Mouse (Mus musculus): Measurements from ENCODE around the gene Tpgs1. TPM values are rescaled to one million over a fixed set of nuclear protein-coding genes. Genes with fewer than 3 reads are reported as not detected.

Gene Tpgs1
- total and polyA plus RNA-seq, 3 experiments, result 42.0 to 58.9 (median 42.8) TPM

DNA sequence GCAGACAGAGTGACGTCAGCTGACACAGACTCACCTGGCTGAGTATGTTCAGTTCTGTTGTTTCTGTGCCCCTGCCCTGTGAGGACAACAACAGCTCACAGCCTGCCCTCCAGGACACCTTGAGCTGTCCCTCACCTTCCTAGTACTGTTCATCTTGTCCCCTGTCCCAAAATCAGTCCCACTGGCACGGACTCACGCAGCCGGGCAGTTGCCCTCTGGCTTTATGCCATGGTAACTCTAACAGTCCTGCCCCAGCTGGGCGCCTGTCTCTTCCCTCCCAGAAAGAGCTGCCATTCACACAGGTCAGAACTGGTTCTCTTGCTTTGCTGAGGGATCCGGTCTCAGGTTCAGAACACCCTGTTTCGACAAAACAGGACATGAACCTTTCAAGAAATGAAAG, 16.4 kb upstream of the Tpgs1 start:
- H3K4me3 ChIP-seq (replicated peaks in 1 of 3; ENCODE audit: low read depth in 2 of 3, low read length in 2 of 3, poor library complexity in 1 of 3), result no peak overlapping the region
- no peak overlapping the region for H3K9ac ChIP-seq (ENCODE audit: insufficient read depth, low read depth)
- no peak for DNase-seq (ENCODE audit: extremely low read depth)
- no peak overlapping the region for H3K27ac ChIP-seq (ENCODE audit: insufficient read depth, low read depth)
- no peaks in the 10 kb centered on the region for H3K36me3 ChIP-seq (replicated peaks in 1 of 2; ENCODE audit: control insufficient read depth in 1 of 2, insufficient read depth in 1 of 2, low read length in 1 of 2)
- in situ Hi-C loops (cut with MboI; ENCODE audit: low pct_ligation_motif_present, low pct_unique_long_range_greater_than_20kb, low sequenced_read_pairs), result no loop called here
- no peaks in the 10 kb centered on the region for H3K4me1 ChIP-seq (ENCODE audit: control insufficient read depth in 1 of 2, insufficient read depth in 2 of 2)
- H3K27me3 ChIP-seq (replicated peaks), result peaks cover 61% of the 10 kb centered on the region
- peaks cover 4% of the 10 kb centered on the region for H3K9me3 ChIP-seq (replicated peaks; ENCODE audit: low read length)
- dilution Hi-C loops (cut with MboI; ENCODE audit: extremely low pct_ligation_motif_present, extremely low pct_unique_long_range_greater_than_20kb, low sequenced_read_pairs), result no loop called here
- no peaks in the 10 kb centered on the region for H3K79me2 ChIP-seq (replicated peaks; ENCODE audit: control insufficient read depth, extremely low read depth, insufficient read depth, poor library complexity, severe bottlenecking)
- H3K4me2 ChIP-seq (ENCODE audit: insufficient read depth, low read depth, poor library complexity, severe bottlenecking), result no peak overlapping the region
- TF ChIP-seq MAX (IDR thresholded peaks at IDR 0.05; ENCODE audit: low read length), result no peak
- no peak for TF ChIP-seq SIN3A (IDR thresholded peaks at IDR 0.05; ENCODE audit: low read length)
- no peak for TF ChIP-seq ZC3H11A (IDR thresholded peaks at IDR 0.05; ENCODE audit: low read depth, low read length)
- TF ChIP-seq ETS1 (conservative IDR thresholded peaks at IDR 0.05; ENCODE audit: low read depth, low read length), result no peak
- TF ChIP-seq NELFE (IDR thresholded peaks at IDR 0.05; ENCODE audit: low read depth, low read length), result no peak
- TF ChIP-seq NRF1 (IDR thresholded peaks at IDR 0.05; ENCODE audit: low read depth, low read length), result no peak
- TF ChIP-seq CHD2 (IDR thresholded peaks at IDR 0.05; ENCODE audit: low read length), result no peak
- TF ChIP-seq HCFC1 (IDR thresholded peaks at IDR 0.05; ENCODE audit: low read depth, low read length), result no peak
- TF ChIP-seq ZNF384 (IDR thresholded peaks at IDR 0.05; ENCODE audit: low read depth, low read length), result no peak
- no peak for TF ChIP-seq MYC (IDR thresholded peaks at IDR 0.05; ENCODE audit: low read depth, low read length)
- no peak for TF ChIP-seq CHD1 (IDR thresholded peaks at IDR 0.05; ENCODE audit: low read depth, low read length)

DNA sequence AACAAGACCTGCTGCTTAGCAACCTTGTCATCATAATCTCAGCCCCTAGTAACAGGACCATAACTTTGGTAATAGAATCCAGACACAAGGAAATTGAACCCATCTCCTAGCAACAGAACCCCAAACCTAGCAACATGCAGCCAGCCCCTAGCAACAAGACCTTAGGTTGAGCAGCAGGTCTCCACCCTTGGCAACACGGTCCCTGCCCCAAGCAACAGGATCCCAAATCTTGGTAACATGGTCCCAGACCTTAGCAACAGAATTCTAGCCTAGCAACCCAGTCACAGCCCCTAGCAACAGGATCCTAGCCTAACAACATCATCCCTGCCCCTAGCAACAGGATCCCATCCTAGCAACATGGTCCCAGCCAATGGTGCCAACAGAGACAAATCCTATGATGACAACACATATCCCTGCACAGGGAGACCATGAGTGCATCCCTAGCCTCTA, 14.2 kb upstream of the Tpgs1 start:
- Histone ChIP-seq H3K4me3 (replicated peaks in 1 of 3; ENCODE audit: low read depth in 2 of 3, low read length in 2 of 3, poor library complexity in 1 of 3) (no peak overlapping the region), H3K4me2 (ENCODE audit: insufficient read depth, low read depth, poor library complexity, severe bottlenecking) (no peak overlapping the region), H3K27me3 (replicated peaks) (peaks cover 62% of the 10 kb centered on the region), H3K4me1 (ENCODE audit: control insufficient read depth in 1 of 2, insufficient read depth in 2 of 2) (peaks cover 0 to 3% of the 10 kb centered on the region in 2 experiments; a peak in 1 of 4 replicates), H3K79me2 (replicated peaks; ENCODE audit: control insufficient read depth, extremely low read depth, insufficient read depth, poor library complexity, severe bottlenecking) (no peaks in the 10 kb centered on the region), H3K9me3 (replicated peaks; ENCODE audit: low read length) (peaks cover 4% of the 10 kb centered on the region), H3K9ac (ENCODE audit: insufficient read depth, low read depth) (no peak overlapping the region), H3K27ac (ENCODE audit: insufficient read depth, low read depth) (no peak overlapping the region), H3K36me3 (replicated peaks in 1 of 2; ENCODE audit: control insufficient read depth in 1 of 2, insufficient read depth in 1 of 2, low read length in 1 of 2) (no peaks in the 10 kb centered on the region)
- DNase-seq (ENCODE audit: extremely low read depth), result no peak
- in situ Hi-C loops (cut with MboI; ENCODE audit: low pct_ligation_motif_present, low pct_unique_long_range_greater_than_20kb, low sequenced_read_pairs), result no loop called here
- dilution Hi-C loops (cut with MboI; ENCODE audit: extremely low pct_ligation_motif_present, extremely low pct_unique_long_range_greater_than_20kb, low sequenced_read_pairs), result no loop called here
- TF ChIP-seq IRF4 (IDR thresholded peaks at IDR 0.05; ENCODE audit: low read depth, low read length) (no peak), EP300 (IDR thresholded peaks at IDR 0.05; ENCODE audit: low read length) (no peak), USF2 (conservative IDR thresholded peaks at IDR 0.05; ENCODE audit: low read depth, low read length) (no peak), NRF1 (IDR thresholded peaks at IDR 0.05; ENCODE audit: low read depth, low read length) (no peak), POLR2A (IDR thresholded peaks at IDR 0.05; ENCODE audit: low read depth, low read length) (no peak), BHLHE40 (IDR thresholded peaks at IDR 0.05; ENCODE audit: low read depth, low read length) (no peak), CHD2 (IDR thresholded peaks at IDR 0.05; ENCODE audit: low read length) (no peak), ZNF384 (IDR thresholded peaks at IDR 0.05; ENCODE audit: low read depth, low read length) (no peak), SMC3 (IDR thresholded peaks at IDR 0.05; ENCODE audit: low read depth, low read length) (no peak), HCFC1 (IDR thresholded peaks at IDR 0.05; ENCODE audit: low read depth, low read length) (no peak), RCOR1 (conservative IDR thresholded peaks at IDR 0.05; ENCODE audit: low read depth, low read length) (no peak), TCF12 (IDR thresholded peaks at IDR 0.05; ENCODE audit: low read depth, low read length) (no peak), KAT2A (IDR thresholded peaks at IDR 0.05; ENCODE audit: insufficient replicate concordance, low read length) (no peak), CHD1 (IDR thresholded peaks at IDR 0.05; ENCODE audit: low read depth, low read length) (no peak), SIN3A (IDR thresholded peaks at IDR 0.05; ENCODE audit: low read length) (no peak), MYC (IDR thresholded peaks at IDR 0.05; ENCODE audit: low read depth, low read length) (no peak), NELFE (IDR thresholded peaks at IDR 0.05; ENCODE audit: low read depth, low read length) (no peak), JUND (conservative IDR thresholded peaks at IDR 0.05; ENCODE audit: low read depth, low read length) (no peak), ZMIZ1 (IDR thresholded peaks at IDR 0.05; ENCODE audit: low read depth, low read length) (no peak)
